Mouse (Mus musculus): ENCODE data around the gene Hspb8. TPM values are rescaled to one million over a fixed set of nuclear protein-coding genes. Genes with fewer than 3 reads are reported as not detected.

The Hspb8 gene
- polyA plus RNA-seq, 1 experiment from 2014 or later, result 3.5 TPM

DNA sequence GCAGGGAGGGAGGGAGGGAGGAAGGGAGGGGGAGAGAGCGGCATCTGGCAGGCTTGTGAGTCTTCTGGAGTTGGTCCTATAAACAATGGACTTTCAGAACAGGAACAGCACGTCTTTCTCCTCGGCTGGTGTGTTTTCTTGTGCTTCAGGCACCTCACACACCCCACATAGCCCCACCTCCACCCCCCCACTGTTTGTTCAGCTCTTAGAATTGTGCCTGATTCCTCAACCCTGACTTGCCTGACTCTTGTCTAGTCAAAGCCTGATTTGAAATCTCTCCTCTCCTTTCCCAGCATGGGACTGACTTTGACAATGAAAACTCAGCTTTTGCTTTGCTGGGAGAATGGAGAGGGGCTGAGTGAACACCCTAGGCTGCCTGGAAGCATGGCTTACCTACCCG, 15.3 kb downstream of the Hspb8 start:
- Histone ChIP-seq H3K4me3 (ENCODE audit: low read depth, low read length) (no peak overlapping the region), H3K27me3 (replicated peaks; ENCODE audit: control insufficient read depth, insufficient read depth, low read length) (no peaks in the 10 kb centered on the region), H3K4me2 (no peak overlapping the region), H3K4me1 (replicated peaks; ENCODE audit: control insufficient read depth, insufficient read depth, low read length) (no peaks in the 10 kb centered on the region), H3K9me3 (ENCODE audit: control insufficient read depth, low read length) (no peaks in the 10 kb centered on the region), H3K27ac (ENCODE audit: low read depth, low read length) (no peak overlapping the region), H3K9ac (ENCODE audit: low read depth, low read length) (no peak overlapping the region), H3K36me3 (ENCODE audit: control insufficient read depth, insufficient read depth, low read length) (no peaks in the 10 kb centered on the region)
- ATAC-seq (replicated peaks; ENCODE audit: low FRiP score) (no peak), DNase-seq (ENCODE audit: low spot score) (no peak)
- 26% methylated on average over 3 of the region's 4 CpGs for WGBS

DNA sequence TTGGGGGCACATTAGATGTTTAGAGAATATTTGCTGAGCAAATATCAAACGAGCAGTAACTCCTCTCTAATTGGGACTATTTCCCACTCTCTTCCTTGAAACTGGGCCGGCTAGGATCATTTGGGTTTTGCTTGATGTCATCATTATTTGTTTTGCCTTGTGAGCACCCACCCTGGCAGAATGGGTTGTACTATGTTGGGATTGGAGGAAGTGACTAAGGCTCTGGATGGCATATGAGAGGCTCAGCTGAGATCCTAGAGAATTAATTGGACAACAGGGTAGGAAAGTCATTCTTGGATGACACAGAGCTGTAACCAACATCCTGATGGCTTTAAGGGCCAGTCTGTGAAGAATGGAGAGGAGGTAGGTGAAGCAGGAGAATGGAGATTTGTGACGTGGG, 16.2 kb downstream of the Hspb8 start:
- ATAC-seq (replicated peaks; ENCODE audit: low FRiP score), result no peak
- Histone ChIP-seq H3K9ac (ENCODE audit: low read depth, low read length) (no peak overlapping the region), H3K27ac (ENCODE audit: low read depth, low read length) (no peak overlapping the region), H3K9me3 (ENCODE audit: control insufficient read depth, low read length) (no peaks in the 10 kb centered on the region), H3K4me3 (ENCODE audit: low read depth, low read length) (no peak overlapping the region), H3K4me1 (replicated peaks; ENCODE audit: control insufficient read depth, insufficient read depth, low read length) (no peaks in the 10 kb centered on the region), H3K36me3 (ENCODE audit: control insufficient read depth, insufficient read depth, low read length) (no peaks in the 10 kb centered on the region), H3K27me3 (replicated peaks; ENCODE audit: control insufficient read depth, insufficient read depth, low read length) (no peaks in the 10 kb centered on the region), H3K4me2 (no peak overlapping the region)
- DNase-seq (ENCODE audit: low spot score), result no peak
- WGBS, result 62% methylated on average over 3 of the region's 3 CpGs

DNA sequence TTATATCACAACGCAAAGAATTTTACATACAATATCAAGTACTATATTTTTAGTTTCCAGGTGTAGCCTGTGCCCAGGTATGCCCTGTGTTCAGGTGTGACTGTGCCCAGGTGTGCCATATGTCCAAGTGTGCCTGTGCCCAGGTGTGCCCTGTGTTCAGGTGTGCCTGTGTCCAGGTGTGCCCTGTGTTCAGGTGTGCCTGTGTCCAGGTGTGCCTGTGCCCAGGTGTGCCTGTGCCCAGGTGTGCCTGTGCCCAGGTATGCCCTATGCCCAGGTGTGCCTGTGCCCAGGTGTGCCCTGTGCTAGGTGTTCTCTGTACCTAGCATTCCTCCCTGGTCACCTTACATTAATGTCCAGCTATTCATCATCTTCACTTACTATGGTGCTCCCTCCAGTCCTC, 16.7 kb downstream of the Hspb8 start:
- WGBS, result 83% methylated on average over 1 of the region's 1 CpGs
- no peak overlapping the region for H3K4me2 ChIP-seq
- H3K9me3 ChIP-seq (ENCODE audit: control insufficient read depth, low read length), result no peaks in the 10 kb centered on the region
- no peak overlapping the region for H3K27ac ChIP-seq (ENCODE audit: low read depth, low read length)
- no peaks in the 10 kb centered on the region for H3K36me3 ChIP-seq (ENCODE audit: control insufficient read depth, insufficient read depth, low read length)
- H3K27me3 ChIP-seq (replicated peaks; ENCODE audit: control insufficient read depth, insufficient read depth, low read length), result no peaks in the 10 kb centered on the region
- no peak overlapping the region for H3K9ac ChIP-seq (ENCODE audit: low read depth, low read length)
- ATAC-seq (replicated peaks; ENCODE audit: low FRiP score) (no peak), DNase-seq (ENCODE audit: low spot score) (no peak)
- H3K4me3 ChIP-seq (ENCODE audit: low read depth, low read length), result no peak overlapping the region
- H3K4me1 ChIP-seq (replicated peaks; ENCODE audit: control insufficient read depth, insufficient read depth, low read length), result no peaks in the 10 kb centered on the region

DNA sequence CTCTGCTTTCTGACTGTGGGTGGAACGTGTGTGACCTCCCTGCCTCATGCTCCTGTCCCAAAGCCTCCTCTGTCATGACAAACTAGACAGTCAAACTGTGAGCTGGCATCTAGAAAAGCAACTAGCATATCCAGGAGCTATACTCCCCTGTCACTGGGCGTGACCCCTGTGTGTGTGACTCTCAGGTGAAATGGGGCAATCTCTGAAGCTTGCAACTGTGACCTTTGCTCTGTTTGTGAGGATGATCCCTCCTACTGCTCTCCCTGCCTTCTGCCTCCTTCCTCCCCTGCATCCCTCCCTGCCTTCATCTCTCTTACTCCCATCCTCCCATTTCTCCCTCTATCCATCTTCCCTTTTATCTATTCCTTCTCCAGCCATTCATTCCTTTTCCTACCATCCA, 18.6 kb downstream of the Hspb8 start:
- Histone ChIP-seq H3K36me3 (ENCODE audit: control insufficient read depth, insufficient read depth, low read length) (no peaks in the 10 kb centered on the region), H3K4me3 (ENCODE audit: low read depth, low read length) (no peak overlapping the region), H3K9me3 (ENCODE audit: control insufficient read depth, low read length) (no peaks in the 10 kb centered on the region), H3K27ac (ENCODE audit: low read depth, low read length) (no peak overlapping the region), H3K4me2 (no peak overlapping the region), H3K4me1 (replicated peaks; ENCODE audit: control insufficient read depth, insufficient read depth, low read length) (no peaks in the 10 kb centered on the region), H3K9ac (ENCODE audit: low read depth, low read length) (no peak overlapping the region), H3K27me3 (replicated peaks; ENCODE audit: control insufficient read depth, insufficient read depth, low read length) (no peaks in the 10 kb centered on the region)
- WGBS, result 82% methylated on average over 2 of the region's 2 CpGs
- ATAC-seq (replicated peaks; ENCODE audit: low FRiP score) (no peak), DNase-seq (ENCODE audit: low spot score) (no peak)

DNA sequence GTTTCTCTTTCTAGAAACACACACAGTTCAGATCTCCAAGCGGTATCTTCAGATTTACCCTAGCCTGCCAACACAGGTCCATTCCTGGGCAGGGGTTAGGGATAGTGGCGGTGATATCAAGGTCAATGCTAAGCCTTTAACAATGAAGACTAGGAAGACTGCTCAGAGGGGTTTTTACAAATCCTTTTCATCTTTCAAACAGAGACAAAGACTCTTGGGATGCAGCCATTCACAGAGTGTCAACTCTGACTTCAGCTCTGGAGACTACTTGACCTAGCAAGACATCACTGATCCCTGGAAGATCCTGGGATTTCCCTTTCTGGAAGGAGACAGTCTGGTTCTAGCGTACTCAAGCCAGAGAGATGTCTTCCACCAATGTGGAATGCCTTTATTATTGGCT, 21.9 kb downstream of the Hspb8 start:
- Histone ChIP-seq H3K4me1 (replicated peaks; ENCODE audit: control insufficient read depth, insufficient read depth, low read length) (no peaks in the 10 kb centered on the region), H3K27me3 (replicated peaks; ENCODE audit: control insufficient read depth, insufficient read depth, low read length) (no peaks in the 10 kb centered on the region), H3K9ac (ENCODE audit: low read depth, low read length) (no peak overlapping the region), H3K9me3 (ENCODE audit: control insufficient read depth, low read length) (no peaks in the 10 kb centered on the region), H3K4me2 (no peak overlapping the region), H3K36me3 (ENCODE audit: control insufficient read depth, insufficient read depth, low read length) (no peaks in the 10 kb centered on the region), H3K4me3 (ENCODE audit: low read depth, low read length) (no peak overlapping the region), H3K27ac (ENCODE audit: low read depth, low read length) (no peak overlapping the region)
- ATAC-seq (replicated peaks; ENCODE audit: low FRiP score) (no peak), DNase-seq (ENCODE audit: low spot score) (no peak)
- 84% methylated on average over 3 of the region's 3 CpGs for WGBS

DNA sequence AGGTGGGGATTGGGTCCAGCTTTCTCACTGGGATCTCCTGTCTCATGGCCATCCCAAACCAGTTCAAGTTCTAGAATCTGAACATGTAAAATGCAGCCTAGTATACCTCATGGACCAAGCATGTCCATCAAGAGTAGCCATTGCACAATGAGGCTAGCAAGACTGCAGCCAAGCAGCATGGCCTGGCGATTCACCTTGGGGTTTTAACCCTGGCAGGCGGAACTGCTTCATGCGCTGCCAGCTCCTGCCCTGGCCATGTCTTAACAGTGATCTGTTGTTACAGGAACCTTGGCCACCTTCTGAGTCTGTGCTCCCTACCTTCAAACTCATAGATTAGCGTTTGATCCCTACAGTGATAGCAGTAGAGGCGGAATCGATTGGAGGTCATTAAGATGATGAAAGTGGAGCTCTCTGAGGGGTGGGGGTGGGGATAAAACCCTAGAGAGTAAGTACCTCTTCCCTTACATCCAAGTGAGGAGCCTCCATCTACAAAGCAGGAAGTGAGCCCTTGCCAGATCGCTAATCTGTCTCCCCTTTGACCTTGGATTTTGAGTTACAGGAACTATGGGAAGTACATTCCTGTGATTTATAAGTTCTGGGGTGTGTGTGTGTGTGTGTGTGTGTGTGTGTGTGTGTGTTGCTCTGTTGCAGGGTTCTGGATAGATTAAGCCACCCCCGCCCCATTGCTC, 22.5 kb downstream of the Hspb8 start:
- H3K9me3 ChIP-seq (ENCODE audit: control insufficient read depth, low read length), result no peaks in the 10 kb centered on the region
- H3K4me2 ChIP-seq, result no peak overlapping the region
- H3K36me3 ChIP-seq (ENCODE audit: control insufficient read depth, insufficient read depth, low read length), result no peaks in the 10 kb centered on the region
- H3K9ac ChIP-seq (ENCODE audit: low read depth, low read length), result no peak overlapping the region
- DNase-seq (ENCODE audit: low spot score) (no peak), ATAC-seq (replicated peaks; ENCODE audit: low FRiP score) (no peak)
- H3K27ac ChIP-seq (ENCODE audit: low read depth, low read length), result no peak overlapping the region
- H3K27me3 ChIP-seq (replicated peaks; ENCODE audit: control insufficient read depth, insufficient read depth, low read length), result no peaks in the 10 kb centered on the region
- WGBS, result 67% methylated on average over 8 of the region's 8 CpGs
- no peaks in the 10 kb centered on the region for H3K4me1 ChIP-seq (replicated peaks; ENCODE audit: control insufficient read depth, insufficient read depth, low read length)
- H3K4me3 ChIP-seq (ENCODE audit: low read depth, low read length), result no peak overlapping the region

DNA sequence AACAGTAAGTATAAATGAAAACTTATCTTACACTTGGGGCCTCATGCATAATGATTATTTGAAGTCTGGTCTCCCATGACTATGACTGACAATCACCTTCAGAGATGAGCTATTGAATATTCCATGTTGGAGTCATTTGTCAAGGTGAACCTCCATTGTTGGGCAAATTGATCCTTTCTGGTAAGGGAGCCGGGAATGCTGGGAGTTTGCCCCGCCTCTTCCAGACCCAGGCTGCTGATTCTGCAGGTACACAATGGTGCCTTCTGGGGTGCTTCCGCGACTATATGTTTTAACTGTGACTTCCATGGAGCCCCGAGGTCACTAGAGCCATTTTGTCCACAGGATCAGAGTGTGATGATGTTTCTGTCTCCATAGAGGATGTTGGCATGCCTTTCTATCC, 26.6 kb downstream of the Hspb8 start:
- no peaks in the 10 kb centered on the region for H3K9me3 ChIP-seq (ENCODE audit: control insufficient read depth, low read length)
- no peak overlapping the region for H3K27ac ChIP-seq (ENCODE audit: low read depth, low read length)
- no peaks in the 10 kb centered on the region for H3K27me3 ChIP-seq (replicated peaks; ENCODE audit: control insufficient read depth, insufficient read depth, low read length)
- no peaks in the 10 kb centered on the region for H3K4me1 ChIP-seq (replicated peaks; ENCODE audit: control insufficient read depth, insufficient read depth, low read length)
- no peak overlapping the region for H3K4me2 ChIP-seq
- DNase-seq (ENCODE audit: low spot score) (no peak), ATAC-seq (replicated peaks; ENCODE audit: low FRiP score) (no peak)
- H3K36me3 ChIP-seq (ENCODE audit: control insufficient read depth, insufficient read depth, low read length), result no peaks in the 10 kb centered on the region
- WGBS, result 77% methylated on average over 5 of the region's 5 CpGs
- H3K4me3 ChIP-seq (ENCODE audit: low read depth, low read length), result no peak overlapping the region
- no peak overlapping the region for H3K9ac ChIP-seq (ENCODE audit: low read depth, low read length)

DNA sequence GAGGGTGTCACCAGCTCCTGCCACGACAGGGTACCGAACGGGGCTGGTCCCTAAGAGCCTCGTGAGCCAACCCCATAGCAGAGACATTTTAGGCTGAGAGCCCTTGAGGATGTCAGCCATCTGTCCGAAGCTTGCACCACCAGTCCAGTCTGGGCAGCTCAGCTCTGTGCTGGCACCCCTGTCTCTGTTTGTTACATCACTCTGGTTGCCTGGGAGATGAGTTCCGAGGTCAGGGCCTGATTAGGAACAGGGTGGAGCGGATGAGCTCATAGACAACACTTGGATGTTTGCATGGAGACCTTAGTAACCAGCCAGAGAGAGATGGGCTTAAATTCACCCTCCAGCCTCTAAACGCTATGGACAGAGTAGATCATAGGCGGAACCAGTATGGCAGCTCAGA, 30.1 kb downstream of the Hspb8 start:
- ATAC-seq (replicated peaks; ENCODE audit: low FRiP score), result no peak
- WGBS, result 78% methylated on average over 9 of the region's 9 CpGs
- no peaks in the 10 kb centered on the region for H3K9me3 ChIP-seq (ENCODE audit: control insufficient read depth, low read length)
- no peaks in the 10 kb centered on the region for H3K36me3 ChIP-seq (ENCODE audit: control insufficient read depth, insufficient read depth, low read length)
- H3K4me3 ChIP-seq (ENCODE audit: low read depth, low read length), result no peak overlapping the region
- H3K27ac ChIP-seq (ENCODE audit: low read depth, low read length), result no peak overlapping the region
- no peak for DNase-seq (ENCODE audit: low spot score)
- H3K27me3 ChIP-seq (replicated peaks; ENCODE audit: control insufficient read depth, insufficient read depth, low read length), result no peaks in the 10 kb centered on the region
- no peak overlapping the region for H3K9ac ChIP-seq (ENCODE audit: low read depth, low read length)
- H3K4me2 ChIP-seq, result no peak overlapping the region
- no peaks in the 10 kb centered on the region for H3K4me1 ChIP-seq (replicated peaks; ENCODE audit: control insufficient read depth, insufficient read depth, low read length)

DNA sequence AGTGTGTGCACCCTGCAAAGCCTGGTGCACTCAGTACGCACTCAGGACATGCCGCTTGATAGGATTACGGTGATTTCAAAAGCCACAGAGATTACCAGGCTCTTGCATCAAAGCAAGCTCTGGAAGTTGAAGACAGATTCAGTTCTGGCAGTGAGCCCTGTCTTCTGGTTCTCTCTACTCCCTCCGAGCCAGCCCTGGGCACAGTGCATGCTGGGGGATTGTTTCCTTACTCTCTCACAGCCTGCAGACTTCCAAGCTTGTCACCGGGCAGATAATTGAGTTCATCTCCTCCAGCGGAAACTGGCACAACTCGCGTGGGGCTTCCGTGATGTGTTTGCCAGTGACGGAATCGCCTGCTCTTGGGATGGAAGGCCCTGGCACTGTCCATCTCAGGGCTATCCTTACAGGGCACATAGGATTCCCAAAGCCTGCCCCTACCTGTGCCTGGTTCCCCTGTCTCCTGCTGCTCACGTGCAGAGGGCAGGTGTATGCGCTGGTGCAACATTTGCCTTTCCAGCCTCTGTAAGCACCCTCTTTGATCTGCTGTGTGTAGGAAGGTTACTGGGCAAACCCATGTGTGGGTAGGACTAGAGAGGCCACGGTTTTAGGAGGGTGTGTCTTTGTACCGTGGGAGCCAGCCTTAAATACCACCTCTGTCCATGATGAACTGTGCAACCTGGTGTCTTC, 32.7 kb downstream of the Hspb8 start:
- Histone ChIP-seq H3K4me1 (replicated peaks; ENCODE audit: control insufficient read depth, insufficient read depth, low read length) (no peaks in the 10 kb centered on the region), H3K4me3 (ENCODE audit: low read depth, low read length) (no peak overlapping the region), H3K4me2 (no peak overlapping the region), H3K27me3 (replicated peaks; ENCODE audit: control insufficient read depth, insufficient read depth, low read length) (no peaks in the 10 kb centered on the region), H3K9ac (ENCODE audit: low read depth, low read length) (no peak overlapping the region), H3K36me3 (ENCODE audit: control insufficient read depth, insufficient read depth, low read length) (no peaks in the 10 kb centered on the region), H3K9me3 (ENCODE audit: control insufficient read depth, low read length) (no peaks in the 10 kb centered on the region), H3K27ac (ENCODE audit: low read depth, low read length) (no peak overlapping the region)
- DNase-seq (ENCODE audit: low spot score), result no peak
- no peak for ATAC-seq (replicated peaks; ENCODE audit: low FRiP score)
- WGBS, result 72% methylated on average over 15 of the region's 15 CpGs

All from liver, embryonic 11.5 days (tissue).